Comparison of ENCODE assay signal across 23 mouse cellular contexts in the genomic region with DNA sequence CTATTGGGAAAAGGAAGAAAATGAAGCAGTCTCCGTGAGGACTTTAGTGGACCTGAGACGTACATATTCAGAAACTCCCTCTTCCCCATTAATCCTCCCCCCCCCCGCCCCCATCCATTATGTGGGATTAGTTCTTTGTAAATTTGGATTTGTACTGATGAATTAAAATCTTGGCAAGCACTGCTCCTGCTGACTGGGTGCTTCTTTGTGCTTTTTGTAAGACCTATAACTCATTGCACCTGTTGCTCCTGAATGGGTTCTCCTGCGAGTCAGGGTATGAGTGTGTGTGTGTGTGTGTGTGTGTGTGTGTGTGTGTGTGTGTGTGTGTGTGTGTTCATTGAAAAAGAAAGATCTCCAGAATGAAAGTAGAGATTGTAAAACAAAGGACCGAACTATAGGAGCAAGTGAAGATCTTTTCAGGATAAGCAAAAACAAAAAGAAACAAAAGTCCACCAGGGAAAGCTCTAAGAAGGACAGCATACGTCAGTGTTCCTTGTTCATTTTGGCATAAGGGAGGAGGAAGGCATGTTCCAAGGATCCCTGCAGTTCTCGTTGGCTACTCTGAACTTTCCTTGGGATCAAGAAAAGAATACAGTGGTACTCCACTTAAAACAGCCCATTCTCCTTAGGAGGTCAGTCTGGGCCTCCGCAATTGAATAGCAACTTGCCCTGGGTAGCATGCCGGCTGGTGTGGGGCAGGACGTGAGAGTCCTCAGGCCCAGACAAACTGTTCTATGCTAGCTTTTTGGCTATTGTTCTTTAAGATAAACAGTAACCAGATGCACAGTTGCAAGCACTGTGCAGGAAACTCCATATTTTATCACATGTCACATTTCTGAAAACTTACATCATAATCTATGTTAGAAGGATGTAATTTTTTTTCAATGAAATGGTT.
A peak's percentile ranks its signal among the peaks of the same experiment; 100 is the strongest.
DNase-seq lines count a peak whose midpoint lies in the region; ATAC-seq lines count a peak whose summit lies in the region.
"Had no signal": no experiment of that assay in that cellular context is flagged by ENCODE, and none has a peak within 500 bp of the region (broad histone marks: within the 10 kb centered on the region; RNA-seq: fewer than 3 reads in every experiment).

No protein-coding gene starts in this region.

- no peak overlapping the region for H3K4me2 ChIP-seq in heart, embryonic 11.5 days
- H3K4me2 ChIP-seq in forebrain, embryonic 12.5 days, result no peak overlapping the region
- H3K4me2 ChIP-seq in forebrain, embryonic 16.5 days (ENCODE audit: low read length), result no peak overlapping the region
- H3K4me2 ChIP-seq: hindbrain, embryonic 12.5 days; intestine, embryonic 15.5 days; midbrain, embryonic 11.5 days; neural tube, embryonic 13.5 days; stomach, embryonic 15.5 days had no signal

- no peak for ATAC-seq in heart, embryonic 11.5 days (replicated peaks; ENCODE audit: insufficient number of reproducible peaks, low FRiP score, low TSS enrichment)
- ATAC-seq in forebrain, embryonic 12.5 days (ENCODE audit: low FRiP score), result peak; percentile 44; the same call in 1 of the 2 replicates
- ATAC-seq in forebrain, embryonic 16.5 days, result peak; percentile 52; the same call in 1 of the 2 replicates
- ATAC-seq: CD4-positive, CD25-positive, alpha-beta regulatory T cell, adult 4 months; hindbrain, postnatal 0 days; intestine, embryonic 15.5 days had no signal

- peak; percentile 13 for DNase-seq in heart, postnatal 4 days
- DNase-seq in lung, postnatal 10 days, result peak; percentile 2
- DNase-seq in lung, postnatal 25 days (ENCODE audit: low spot score), result no peak
- no peak for DNase-seq in adrenal gland, postnatal 10 days
- DNase-seq: adrenal gland, postnatal 25 days; cerebellum, adult 18-20 months; cerebellum, postnatal 14 days; heart, postnatal 14 days; kidney, adult 2 months; liver; lung, postnatal 36 days; right cerebral cortex, postnatal 25 days had no signal

- H3K36me3 ChIP-seq in heart, embryonic 11.5 days (ENCODE audit: control insufficient read depth, insufficient read depth, low read length), result no peaks in the 10 kb centered on the region
- no peaks in the 10 kb centered on the region for H3K36me3 ChIP-seq in forebrain, embryonic 12.5 days (replicated peaks)
- no peaks in the 10 kb centered on the region for H3K36me3 ChIP-seq in forebrain, embryonic 16.5 days (ENCODE audit: control insufficient read depth, insufficient read depth)
- H3K36me3 ChIP-seq: hindbrain, embryonic 12.5 days; intestine, embryonic 15.5 days; neural tube, embryonic 13.5 days; stomach, embryonic 15.5 days had no signal

- H3K27me3 ChIP-seq in heart, embryonic 11.5 days (ENCODE audit: control insufficient read depth, insufficient read depth, low read length), result no peaks in the 10 kb centered on the region
- no peaks in the 10 kb centered on the region for H3K27me3 ChIP-seq in forebrain, embryonic 12.5 days
- H3K27me3 ChIP-seq in forebrain, embryonic 16.5 days (replicated peaks; ENCODE audit: control insufficient read depth, insufficient read depth, low read length), result no peaks in the 10 kb centered on the region
- H3K27me3 ChIP-seq: hindbrain, embryonic 12.5 days; intestine, embryonic 15.5 days; neural tube, embryonic 13.5 days; stomach, embryonic 15.5 days had no signal

- no peak overlapping the region for H3K4me3 ChIP-seq in heart, embryonic 11.5 days (ENCODE audit: low read depth, low read length)
- no peak overlapping the region for H3K4me3 ChIP-seq in forebrain, embryonic 12.5 days (replicated peaks)
- no peak overlapping the region for H3K4me3 ChIP-seq in forebrain, embryonic 16.5 days (replicated peaks; ENCODE audit: low read length)
- H3K4me3 ChIP-seq: hindbrain, embryonic 12.5 days; intestine, embryonic 15.5 days; neural tube, embryonic 13.5 days; stomach, embryonic 15.5 days had no signal

- no peak overlapping the region for H3K9ac ChIP-seq in heart, embryonic 11.5 days (ENCODE audit: low read depth, low read length)
- H3K9ac ChIP-seq in forebrain, embryonic 12.5 days, result no peak overlapping the region
- no peak overlapping the region for H3K9ac ChIP-seq in forebrain, embryonic 16.5 days (replicated peaks; ENCODE audit: low read depth, low read length)
- H3K9ac ChIP-seq: hindbrain, embryonic 12.5 days; intestine, embryonic 15.5 days; liver, embryonic 14.5 days; neural tube, embryonic 13.5 days; stomach, embryonic 15.5 days had no signal

- no peaks in the 10 kb centered on the region for H3K4me1 ChIP-seq in heart, embryonic 11.5 days (ENCODE audit: control insufficient read depth, insufficient read depth, low read length)
- H3K4me1 ChIP-seq in forebrain, embryonic 12.5 days, result peaks cover 10% of the 10 kb centered on the region
- H3K4me1 ChIP-seq in forebrain, embryonic 16.5 days (replicated peaks; ENCODE audit: control insufficient read depth, insufficient read depth, low read length), result 0 out of 2 replicates have a peak, but pooled peaks cover 2% of the 10 kb centered on the region
- H3K4me1 ChIP-seq: hindbrain, embryonic 12.5 days; intestine, embryonic 15.5 days; neural tube, embryonic 13.5 days had no signal

- WGBS in heart, embryonic 11.5 days (ENCODE audit: insufficient replicate concordance), result 65% methylated on average over 10 of the region's 10 CpGs
- 18% methylated on average over 10 of the region's 10 CpGs for WGBS in forebrain, embryonic 12.5 days
- WGBS in forebrain, embryonic 16.5 days, result 11% methylated on average over 10 of the region's 10 CpGs

- H3K27ac ChIP-seq in heart, embryonic 11.5 days (ENCODE audit: low read depth, low read length), result no peak overlapping the region
- peak overlapping the region; percentile 13; the same call in 1 of the 2 replicates for H3K27ac ChIP-seq in forebrain, embryonic 12.5 days
- H3K27ac ChIP-seq in forebrain, embryonic 16.5 days (ENCODE audit: low read length), result no peak overlapping the region
- H3K27ac ChIP-seq: hindbrain, embryonic 12.5 days; hindbrain, postnatal 0 days; intestine, embryonic 15.5 days; liver, embryonic 14.5 days; neural tube, embryonic 13.5 days; stomach, embryonic 15.5 days had no signal

- no peaks in the 10 kb centered on the region for H3K9me3 ChIP-seq in heart, embryonic 11.5 days (replicated peaks; ENCODE audit: control insufficient read depth, low read length)
- 0 out of 2 replicates have a peak, but pooled peaks cover 6% of the 10 kb centered on the region for H3K9me3 ChIP-seq in forebrain, embryonic 12.5 days
- H3K9me3 ChIP-seq in forebrain, embryonic 16.5 days (ENCODE audit: control insufficient read depth, low read length), result no peaks in the 10 kb centered on the region
- H3K9me3 ChIP-seq: intestine, embryonic 15.5 days; stomach, embryonic 15.5 days had no signal

Comparison
In these comparisons a context has a peak if more than half of its experiments do, and no peak if none do; other contexts are left out.
1. DNase-seq: peak in heart, postnatal 4 days (single experiment) and lung, postnatal 10 days (single experiment); none in lung, postnatal 25 days (single experiment) and adrenal gland, postnatal 10 days (single experiment).